Mouse (Mus musculus): Measurements from ENCODE around the gene Cwc25. TPM values are rescaled to one million over a fixed set of nuclear protein-coding genes. Genes with fewer than 3 reads are reported as not detected.

Gene Cwc25
- 56.4 to 62.6 TPM (median 59.3 TPM) in 4 replicates for total RNA-seq (2023; ENCODE audit: inconsistent age)

DNA sequence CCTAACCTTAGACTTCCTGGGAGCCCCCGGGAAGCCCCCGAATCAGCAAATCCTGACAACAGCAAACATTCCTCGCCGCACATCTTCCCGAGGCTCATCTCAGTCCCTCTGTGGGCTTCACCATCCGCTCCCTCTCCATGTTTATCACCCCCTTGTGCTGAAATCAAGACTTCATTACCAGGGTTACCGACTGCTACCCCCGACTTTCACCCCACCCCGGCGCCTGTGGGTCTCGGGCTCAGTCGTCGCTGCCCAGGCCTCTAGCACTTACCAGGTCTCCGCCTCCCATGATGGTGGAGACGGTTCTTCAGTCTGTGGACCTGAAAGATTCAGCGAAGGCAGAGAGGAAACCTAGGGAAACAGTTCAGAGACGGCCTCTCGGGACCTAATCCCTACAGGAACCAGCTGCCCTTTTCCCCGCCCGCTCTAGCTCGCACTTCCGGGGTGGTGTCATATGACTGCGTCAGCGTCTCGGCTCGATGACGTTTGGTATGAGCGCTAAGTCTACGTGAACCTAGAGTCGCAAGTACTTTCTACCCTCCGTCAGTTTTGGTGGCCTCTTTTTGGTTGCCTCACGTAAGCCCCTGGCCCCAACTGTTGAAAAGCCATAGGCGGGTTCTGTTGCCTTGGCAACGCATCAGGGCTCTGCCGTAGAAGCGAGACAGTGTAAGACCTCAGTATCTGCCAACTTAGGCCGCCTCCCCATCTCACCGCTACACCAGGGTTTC, at the start of gene Cwc25:
TSS of gene Cwc25 (minus strand) at position 403 of the 728 bp plus-strand sequence.

DNA sequence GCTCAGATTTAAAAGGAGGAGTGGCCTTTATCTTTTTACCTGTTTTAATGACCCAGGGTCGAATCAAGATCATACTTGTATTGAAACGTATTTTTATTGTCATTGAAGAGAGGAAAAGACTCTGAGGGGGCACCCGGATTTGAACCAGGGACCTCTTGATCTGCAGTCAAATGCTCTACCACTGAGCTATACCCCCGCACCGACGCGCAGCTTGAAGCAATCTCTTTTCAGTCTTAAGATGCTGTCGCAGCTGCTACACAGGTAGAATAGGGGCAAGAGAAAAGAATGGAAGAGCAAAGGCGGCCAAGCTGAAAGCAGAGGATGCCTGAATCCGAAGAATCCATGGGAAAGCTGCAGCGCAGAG, 32.4 kb upstream of the Cwc25 start, which contains the start of gene Lasp1:
TSS of gene Lasp1 (plus strand) at position 219 of the 364 bp plus-strand sequence.

DNA sequence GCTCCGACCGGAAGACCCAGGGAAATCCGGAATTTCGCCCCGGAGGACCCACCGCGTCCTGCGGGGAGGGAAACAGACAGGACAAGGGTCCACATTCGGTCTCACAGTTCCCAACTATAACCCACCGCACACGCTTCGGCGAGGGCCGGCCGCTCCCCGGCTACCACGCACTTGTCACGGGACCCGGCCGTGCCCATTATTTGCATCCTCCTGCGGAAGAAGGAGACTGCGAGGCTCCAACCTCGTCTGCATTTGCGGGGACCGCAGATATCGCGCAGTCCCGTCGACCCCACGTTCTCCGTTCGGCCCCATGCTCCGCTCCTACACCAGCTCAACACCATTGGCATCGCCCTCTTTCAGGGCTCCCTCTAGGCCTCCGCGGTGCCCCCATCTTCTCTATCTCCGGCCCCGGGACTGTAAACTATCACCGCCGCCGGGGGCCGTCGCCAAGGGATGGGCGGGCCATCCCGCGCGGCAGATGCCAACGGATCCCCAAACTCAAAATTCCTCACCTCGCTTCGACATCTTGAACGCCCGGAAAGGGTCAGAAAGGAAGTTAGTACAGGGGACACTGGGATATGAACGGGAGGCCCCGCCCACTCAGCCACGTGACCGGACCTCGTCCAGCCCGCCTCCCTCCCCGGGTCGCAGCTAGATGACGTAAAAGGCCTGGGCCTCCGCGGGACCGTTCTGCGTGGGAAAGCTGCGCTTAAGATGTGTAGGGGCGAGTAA, 15.6 kb upstream of the Cwc25 start, which contains the start of gene Rpl23:
TSS of gene Rpl23 (minus strand) at position 606 of the 732 bp plus-strand sequence.

DNA sequence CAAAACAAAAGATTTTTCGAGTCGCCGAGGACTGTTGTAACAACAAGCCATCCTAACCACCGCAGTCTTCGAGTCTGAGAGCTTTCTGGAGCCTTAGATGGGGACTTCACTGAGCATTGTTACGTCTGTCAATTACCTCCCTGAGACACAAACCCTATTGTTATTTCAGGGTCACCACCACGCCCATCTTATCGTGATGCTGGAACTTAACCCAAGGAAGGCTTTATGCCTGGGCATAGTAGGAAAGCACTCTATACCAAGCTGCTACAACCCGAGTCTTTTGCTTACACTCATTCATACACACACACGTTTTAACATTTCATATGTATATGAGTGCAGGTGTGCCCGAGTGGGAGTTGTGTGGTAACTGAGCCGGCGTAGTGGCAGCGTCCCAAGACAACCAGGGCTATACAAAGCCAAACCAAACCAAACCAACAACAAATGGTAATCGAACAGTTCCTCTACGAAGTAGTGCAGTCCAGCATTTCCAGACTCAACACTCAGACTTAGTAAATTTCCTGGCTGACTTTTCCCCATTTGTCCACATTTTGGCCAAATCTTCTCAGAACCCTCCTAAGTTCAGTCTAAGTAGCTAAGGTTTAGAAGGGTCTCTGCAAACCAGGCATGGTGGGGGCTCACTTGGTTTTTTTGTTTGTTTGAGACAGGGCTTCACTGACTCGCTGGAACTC, 9.6 kb upstream of the Cwc25 start, which contains the start of gene 1700001P01Rik:
TSS of gene 1700001P01Rik (minus strand) at position 111 of the 689 bp plus-strand sequence.

DNA sequence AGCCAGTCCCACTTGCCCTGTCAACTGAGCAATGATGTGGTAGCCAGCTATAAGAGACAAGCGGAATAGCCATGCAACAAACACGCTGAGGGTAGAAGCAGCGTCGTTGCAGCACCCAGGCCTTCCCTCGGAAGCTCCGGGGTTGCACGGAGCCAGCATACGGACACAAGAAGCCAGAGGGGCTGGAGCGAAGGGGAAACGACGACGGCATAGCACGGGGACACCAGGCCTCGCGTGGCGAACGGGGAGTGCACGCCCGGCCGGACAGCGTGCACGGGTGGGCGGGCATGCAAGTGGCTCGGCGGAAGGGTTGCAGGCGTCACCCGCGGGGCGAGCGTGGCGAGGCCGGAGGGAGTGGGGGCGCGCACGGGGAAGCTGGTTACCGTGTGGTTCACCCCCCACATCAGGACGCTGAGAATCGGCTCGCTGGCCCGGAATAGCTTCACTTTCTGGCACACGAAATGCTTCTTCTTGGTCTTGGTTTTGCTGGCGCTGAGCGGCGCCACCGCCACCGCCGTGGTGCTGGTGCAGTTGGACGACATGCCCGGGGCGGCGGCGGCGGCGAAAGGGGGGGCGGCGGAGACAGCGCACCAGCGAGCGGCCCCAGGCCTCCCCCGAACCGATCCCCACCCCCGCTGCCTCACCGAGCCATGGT, 22.2 kb downstream of the Cwc25 start, which contains the start of gene Pip4k2b:
TSS of gene Pip4k2b (minus strand) at position 642 of the 655 bp plus-strand sequence.

DNA sequence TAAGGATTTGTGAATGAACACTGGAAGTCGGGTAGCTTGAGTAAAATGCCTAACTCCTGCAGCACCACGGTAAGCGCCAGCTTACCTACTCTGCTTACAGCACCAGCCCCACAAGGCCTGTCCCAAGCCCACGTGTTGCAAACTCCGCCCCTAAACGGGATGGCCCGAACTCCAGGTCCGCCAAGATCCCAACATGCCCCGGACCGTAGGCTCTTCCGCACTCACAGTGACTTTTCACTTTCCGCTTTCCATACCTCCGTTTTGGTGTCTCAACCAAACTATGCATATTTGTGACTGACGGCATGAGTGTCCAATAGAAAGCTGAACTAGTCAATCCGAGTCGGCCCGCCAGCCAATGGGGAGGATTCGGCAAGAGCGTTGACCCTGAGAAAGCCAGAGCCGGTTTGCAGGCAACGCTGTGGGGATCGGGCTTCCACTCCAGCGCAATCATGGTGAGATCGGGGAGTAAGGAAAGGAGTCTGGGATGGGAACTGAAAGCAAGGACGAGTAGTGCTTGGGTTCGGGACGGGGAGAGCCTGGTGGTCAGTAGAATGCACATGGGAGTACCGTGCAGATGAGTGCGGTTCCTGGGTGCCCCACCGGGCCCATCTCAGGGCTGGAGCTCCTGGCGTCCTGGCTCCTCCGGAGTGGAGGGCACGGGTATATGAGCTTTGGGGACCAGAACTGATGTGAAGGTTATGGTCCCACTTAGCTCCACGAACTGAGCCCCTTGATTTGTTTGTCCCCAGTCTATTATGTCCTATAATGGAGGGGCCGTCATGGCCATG, 63.1 kb downstream of the Cwc25 start, which contains the start of gene Psmb3:
TSS of gene Psmb3 (plus strand) at position 361 of the 788 bp plus-strand sequence.

DNA sequence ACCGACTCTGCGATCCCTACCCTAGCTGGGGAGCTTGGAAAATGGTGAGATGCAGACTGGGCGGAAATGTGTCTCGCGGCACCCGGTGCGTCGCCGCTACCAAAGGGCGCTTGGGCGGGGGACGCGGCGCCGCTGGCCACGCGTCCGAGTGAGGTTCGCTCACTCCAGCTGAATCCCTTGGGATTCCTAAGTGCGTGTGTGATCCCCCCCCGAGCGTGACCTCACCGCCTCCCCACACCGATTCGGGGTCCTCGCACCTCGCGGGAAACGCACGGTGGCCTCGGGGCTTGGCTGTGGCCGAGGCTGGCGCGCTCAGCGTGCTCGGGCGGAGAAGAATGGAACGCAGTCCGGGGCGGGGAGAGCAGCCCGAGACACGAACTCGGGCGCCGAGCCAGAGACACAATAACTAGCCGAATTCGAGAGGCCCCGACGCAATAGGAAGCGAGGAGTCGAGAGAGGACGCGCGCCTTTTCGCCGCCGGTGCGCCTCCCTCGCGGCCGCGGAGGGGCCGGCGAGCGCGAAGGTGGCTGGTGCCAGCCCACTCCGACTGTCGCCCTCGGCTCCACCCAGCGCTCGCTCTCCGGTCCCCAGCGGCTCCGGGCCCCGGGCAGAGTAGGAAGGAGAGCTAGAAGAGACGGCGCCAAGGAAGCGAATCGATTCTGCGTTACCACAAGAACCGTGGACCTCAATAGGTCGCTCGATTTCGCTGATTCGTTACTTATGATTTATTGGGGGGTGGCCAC, 66.2 kb downstream of the Cwc25 start, which contains the start of gene Pcgf2:
TSS of gene Pcgf2 (minus strand) at position 495 of the 743 bp plus-strand sequence.

Other genes starting within 250 kb of the Cwc25 start
- gene Srcin1, start 190.4 kb downstream of the Cwc25 start, total RNA-seq (2023; ENCODE audit: inconsistent age), result 0.10 to 0.18 TPM (median 0.12 TPM) in 3 of 4 replicates, not detected in the other
- gene Epop, start 136.9 kb downstream of the Cwc25 start, total RNA-seq (2023; ENCODE audit: inconsistent age), result 3.9 to 5.4 TPM (median 4.9 TPM) in 4 replicates
- 167 to 179 TPM (median 171 TPM) in 4 replicates for gene Mllt6, start 103.1 kb downstream of the Cwc25 start, total RNA-seq (2023; ENCODE audit: inconsistent age)
- 34.6 to 52.3 TPM (median 44.4 TPM) in 4 replicates for gene Cisd3, start 80.7 kb downstream of the Cwc25 start, total RNA-seq (2023; ENCODE audit: inconsistent age)
- not detected in 4 replicates for gene Pcgf2, start 66.1 kb downstream of the Cwc25 start, total RNA-seq (2023; ENCODE audit: inconsistent age)
- 103 to 113 TPM (median 110 TPM) in 4 replicates for gene Psmb3, start 63.2 kb downstream of the Cwc25 start, total RNA-seq (2023; ENCODE audit: inconsistent age)
- gene Pip4k2b, start 21.9 kb downstream of the Cwc25 start, total RNA-seq (2023; ENCODE audit: inconsistent age), result 60.0 to 64.7 TPM (median 63.4 TPM) in 4 replicates
- gene 1700001P01Rik, start 9.4 kb upstream of the Cwc25 start, total RNA-seq (2023; ENCODE audit: inconsistent age), result 0.96 TPM in 1 of 4 replicates, not detected in the others
- gene Rpl23, start 15.9 kb upstream of the Cwc25 start, total RNA-seq (2023; ENCODE audit: inconsistent age), result 1,799 to 2,035 TPM (median 2,014 TPM) in 4 replicates
- 61.3 to 67.6 TPM (median 65.8 TPM) in 4 replicates for gene Lasp1, start 32.4 kb upstream of the Cwc25 start, total RNA-seq (2023; ENCODE audit: inconsistent age)
- 0.45 to 0.75 TPM (median 0.48 TPM) in 3 of 4 replicates, not detected in the other for gene B230217C12Rik, start 74.2 kb upstream of the Cwc25 start, total RNA-seq (2023; ENCODE audit: inconsistent age)
- gene Fbxo47, start 117.6 kb upstream of the Cwc25 start, total RNA-seq (2023; ENCODE audit: inconsistent age), result 0.45 to 0.93 TPM (median 0.88 TPM) in 4 replicates
- gene Plxdc1, start 219.9 kb upstream of the Cwc25 start, total RNA-seq (2023; ENCODE audit: inconsistent age), result 0.90 to 2.1 TPM (median 1.2 TPM) in 4 replicates
- 58.3 to 73.4 TPM (median 66.0 TPM) in 4 replicates for gene Arl5c, start 229.6 kb upstream of the Cwc25 start, total RNA-seq (2023; ENCODE audit: inconsistent age)